Mouse (Mus musculus): ENCODE measurements at regions not wholly inside any gene's neighbourhood (a gene's known extent, or its start where the extent isn't known, plus 50 kb on each side); places are given as distances from the start of the nearest gene placed in this dataset.

DNA sequence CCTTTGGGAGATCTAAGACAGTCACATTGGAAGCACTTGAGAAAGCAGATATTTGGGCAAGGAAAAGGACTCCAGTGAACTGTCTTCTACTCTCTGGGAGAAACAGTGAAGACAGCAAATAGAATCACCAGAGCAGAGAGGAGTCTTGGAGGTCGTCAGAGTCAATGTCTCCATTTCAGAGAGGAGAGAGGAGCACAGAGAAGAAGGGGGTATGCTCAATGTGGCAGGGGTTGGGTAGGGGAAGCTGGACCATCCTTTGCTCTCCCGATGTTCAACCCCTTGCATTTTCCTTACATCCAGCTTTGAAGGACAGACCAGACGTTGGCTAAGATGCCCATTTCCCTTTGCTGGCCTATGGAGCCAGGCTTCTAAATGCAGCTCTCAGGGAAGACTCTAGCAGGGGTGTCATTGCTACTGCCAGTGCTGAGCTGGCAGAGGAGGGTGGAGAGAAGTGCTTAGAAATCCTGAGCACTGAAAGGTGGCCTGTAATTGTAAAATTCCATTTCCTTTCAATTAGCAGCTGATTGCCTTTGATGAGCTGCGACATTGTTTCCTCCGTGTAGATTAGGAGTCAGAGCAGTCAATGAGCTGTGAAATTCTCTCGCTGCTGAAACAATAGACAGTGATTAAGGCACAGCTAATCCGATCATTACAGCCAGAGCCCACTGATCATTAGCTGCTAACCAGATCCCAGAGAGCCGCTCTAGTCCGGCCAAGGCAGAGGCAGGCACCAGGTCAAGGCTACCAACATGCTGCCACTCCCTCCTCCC lies 449.7 kb downstream of the Insc start:
- 80% methylated on average over 9 of the region's 9 CpGs for WGBS (ENCODE audit: missing documents)
- no peak overlapping the region for H3K4me3 ChIP-seq (ENCODE audit: inconsistent target)
- H3K79me2 ChIP-seq (ENCODE audit: inconsistent target) = no peaks in the 10 kb centered on the region
- H3K27ac ChIP-seq = no peak overlapping the region
- H3K36me3 ChIP-seq (ENCODE audit: inconsistent target) = no peaks in the 10 kb centered on the region

DNA sequence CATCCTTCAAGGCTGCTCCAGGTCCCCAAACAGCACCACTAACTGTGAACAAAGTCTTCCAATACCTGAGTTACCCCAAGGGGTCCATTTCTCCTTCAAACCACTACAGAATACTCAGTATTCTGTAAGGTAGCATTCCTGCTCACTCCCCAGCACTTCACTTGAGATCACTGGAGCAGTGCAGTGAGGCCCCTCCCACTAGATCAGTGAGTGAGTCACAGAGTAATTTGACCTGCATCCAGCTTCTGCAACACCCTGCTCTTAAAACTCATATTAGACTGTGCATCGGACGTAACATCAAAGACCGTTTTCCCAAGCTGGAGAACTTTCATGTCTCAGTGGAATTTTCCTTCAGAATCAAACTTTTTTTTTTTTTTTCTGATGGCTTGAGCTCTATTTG lies 461.4 kb downstream of the Insc start:
- 86% methylated on average over 3 of the region's 3 CpGs for WGBS (ENCODE audit: missing documents)
- H3K4me3 ChIP-seq (ENCODE audit: inconsistent target) = no peak overlapping the region
- H3K27ac ChIP-seq = no peak overlapping the region
- H3K79me2 ChIP-seq (ENCODE audit: inconsistent target) = no peaks in the 10 kb centered on the region
- H3K36me3 ChIP-seq (ENCODE audit: inconsistent target) = no peaks in the 10 kb centered on the region

DNA sequence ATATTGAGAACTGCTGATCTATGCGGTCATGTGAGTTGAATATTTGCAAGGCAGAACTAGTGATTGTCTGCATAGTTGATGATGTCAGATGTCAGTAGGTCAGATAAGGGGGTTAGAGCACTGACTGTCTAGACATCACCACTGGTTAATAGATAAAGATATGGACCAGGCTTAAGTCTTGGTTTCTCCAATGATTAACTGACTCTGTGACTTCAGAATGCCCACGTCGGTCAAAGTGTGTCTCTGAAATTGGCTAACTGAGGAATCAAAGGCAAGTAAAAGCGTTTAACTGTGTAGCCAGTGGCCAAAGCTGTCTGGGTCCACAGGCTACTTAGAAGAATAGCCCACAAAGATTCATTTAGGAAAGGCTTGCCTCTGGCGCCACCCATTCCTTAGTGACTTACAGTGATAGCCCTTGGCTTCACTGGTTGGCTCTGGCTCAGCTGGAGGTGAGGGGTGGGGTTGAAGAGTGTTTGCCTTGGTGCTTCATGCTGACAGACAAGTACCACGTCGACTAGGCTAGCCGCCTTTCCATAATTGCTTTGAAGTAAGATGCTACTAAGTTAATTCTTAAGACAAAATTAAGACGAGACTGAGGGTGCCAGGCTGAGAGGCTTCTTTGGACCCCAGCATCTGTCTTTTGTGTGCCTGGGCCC lies 463.1 kb downstream of the Insc start:
- WGBS (ENCODE audit: missing documents) = 87% methylated on average over 9 of the region's 9 CpGs
- H3K36me3 ChIP-seq (ENCODE audit: inconsistent target) = no peaks in the 10 kb centered on the region
- no peaks in the 10 kb centered on the region for H3K79me2 ChIP-seq (ENCODE audit: inconsistent target)
- H3K27ac ChIP-seq = no peak overlapping the region
- H3K4me3 ChIP-seq (ENCODE audit: inconsistent target) = no peak overlapping the region

DNA sequence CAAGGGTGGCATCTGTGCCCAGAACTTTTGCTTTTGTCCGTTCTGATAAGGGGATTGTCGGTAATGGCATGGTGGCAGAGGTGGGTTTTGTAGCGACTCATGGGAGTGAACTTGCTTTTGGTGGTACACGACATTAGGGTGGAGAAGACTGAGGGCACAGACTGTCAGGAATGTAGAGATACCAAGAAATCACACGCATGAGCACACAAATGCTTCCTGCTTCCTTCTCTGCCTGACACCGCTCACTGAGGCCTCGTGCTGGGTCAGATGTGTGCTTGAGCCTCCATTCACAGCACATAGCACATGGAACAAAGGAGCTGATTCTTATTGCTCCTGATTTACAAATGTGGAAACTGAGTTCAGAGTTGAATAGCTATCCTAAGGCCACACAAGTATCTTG lies 465.3 kb downstream of the Insc start:
- Histone ChIP-seq H3K79me2 (ENCODE audit: inconsistent target) (no peaks in the 10 kb centered on the region), H3K4me3 (ENCODE audit: inconsistent target) (no peak overlapping the region), H3K36me3 (ENCODE audit: inconsistent target) (no peaks in the 10 kb centered on the region), H3K27ac (no peak overlapping the region)
- WGBS (ENCODE audit: missing documents) = 87% methylated on average over 7 of the region's 7 CpGs

DNA sequence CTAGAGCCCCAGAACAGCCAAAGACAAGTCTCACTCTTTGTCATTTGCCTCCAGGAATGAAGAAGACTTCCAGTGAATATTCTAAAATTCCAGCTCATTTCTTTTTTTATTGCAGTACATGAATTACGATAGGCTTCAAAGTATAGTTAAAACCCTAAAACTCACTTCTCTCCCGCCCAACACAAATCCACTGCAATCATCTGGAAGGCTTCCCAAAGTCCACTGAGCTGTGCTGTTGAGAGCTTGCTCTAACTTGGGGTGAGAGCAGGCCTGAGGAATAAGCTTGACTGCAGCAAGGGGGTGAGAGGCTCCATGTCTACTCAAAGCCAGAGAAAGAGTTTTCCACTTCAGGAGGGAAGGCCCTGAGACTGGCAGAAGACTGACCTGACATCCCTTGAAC lies 466.5 kb downstream of the Insc start:
- no peak overlapping the region for H3K4me3 ChIP-seq (ENCODE audit: inconsistent target)
- WGBS (ENCODE audit: missing documents) = 83% methylated on average over 2 of the region's 2 CpGs

DNA sequence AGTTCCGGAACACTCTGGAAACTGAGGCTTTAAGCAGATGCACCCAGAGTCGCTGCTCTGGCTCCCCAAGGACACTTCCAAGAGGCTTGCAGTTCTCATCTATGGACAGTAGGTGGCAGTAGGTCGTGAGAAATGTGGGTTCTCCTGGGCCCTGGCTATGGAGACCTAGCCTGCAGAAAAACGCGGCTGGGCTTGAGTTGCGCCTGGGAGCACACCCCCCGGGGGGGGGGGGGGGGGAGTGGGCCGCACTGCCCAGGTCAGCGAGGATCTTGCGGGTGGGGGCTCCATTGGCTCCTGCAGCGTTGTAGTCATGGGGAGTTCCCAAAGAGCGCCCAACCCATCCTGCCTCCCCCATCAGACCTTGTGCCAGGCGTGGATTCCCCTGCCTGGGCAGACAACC lies 473.3 kb downstream of the Insc start:
- no peak overlapping the region for H3K4me3 ChIP-seq (ENCODE audit: inconsistent target)
- no peaks in the 10 kb centered on the region for H3K36me3 ChIP-seq (ENCODE audit: inconsistent target)
- no peak overlapping the region for H3K27ac ChIP-seq
- H3K79me2 ChIP-seq (ENCODE audit: inconsistent target) = no peaks in the 10 kb centered on the region
- WGBS (ENCODE audit: missing documents) = 9% methylated on average over 10 of the region's 13 CpGs

More for the DNA sequence above, 466.5 kb downstream of the Insc start:
- H3K27ac ChIP-seq = no peak overlapping the region
- no peaks in the 10 kb centered on the region for H3K79me2 ChIP-seq (ENCODE audit: inconsistent target)
- no peaks in the 10 kb centered on the region for H3K36me3 ChIP-seq (ENCODE audit: inconsistent target)

DNA sequence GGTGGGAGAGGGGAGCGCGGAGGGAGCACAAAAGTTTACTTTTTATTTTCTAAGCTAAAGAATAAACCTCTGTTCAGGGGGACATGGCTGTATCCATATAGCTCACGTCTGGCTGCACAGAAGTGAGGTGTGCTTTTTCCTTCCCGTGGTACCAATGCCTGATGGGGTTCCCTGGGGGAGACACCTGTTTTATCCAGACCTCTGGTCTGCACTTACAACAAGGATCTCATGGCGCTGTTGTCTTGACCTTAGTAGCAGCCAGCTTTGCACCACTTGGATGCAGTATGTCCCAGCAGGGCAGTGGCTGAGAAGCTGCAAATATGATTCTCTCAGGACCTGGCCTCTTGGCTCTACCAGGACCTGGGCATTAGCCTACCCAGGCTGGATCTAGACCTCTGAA lies 473.8 kb downstream of the Insc start:
- WGBS (ENCODE audit: missing documents) = 49% methylated on average over 5 of the region's 5 CpGs
- no peak overlapping the region for H3K27ac ChIP-seq
- no peak overlapping the region for H3K4me3 ChIP-seq (ENCODE audit: inconsistent target)
- no peaks in the 10 kb centered on the region for H3K79me2 ChIP-seq (ENCODE audit: inconsistent target)
- H3K36me3 ChIP-seq (ENCODE audit: inconsistent target) = no peaks in the 10 kb centered on the region

DNA sequence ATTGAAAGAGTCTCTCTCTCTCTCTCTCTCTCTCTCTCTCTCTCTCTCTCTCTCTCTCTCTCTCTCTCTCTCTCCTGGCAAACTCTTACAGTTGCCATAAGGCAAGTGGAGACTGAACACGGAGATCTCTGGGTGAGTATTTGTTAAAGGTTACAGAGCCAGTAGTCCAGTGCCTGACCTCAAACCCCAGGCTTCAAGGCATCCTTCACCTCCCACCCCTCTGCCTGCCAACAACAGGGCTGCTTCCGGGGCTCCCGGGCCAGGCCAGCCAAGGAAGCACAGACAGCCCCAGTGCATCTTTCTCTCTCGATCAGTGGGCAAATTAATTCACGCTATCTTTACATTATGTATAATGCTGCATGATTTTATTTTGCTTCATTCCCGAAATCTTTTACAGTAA lies 474.2 kb downstream of the Insc start:
- no peak overlapping the region for H3K27ac ChIP-seq
- H3K79me2 ChIP-seq (ENCODE audit: inconsistent target) = no peaks in the 10 kb centered on the region
- no peak overlapping the region for H3K4me3 ChIP-seq (ENCODE audit: inconsistent target)
- H3K36me3 ChIP-seq (ENCODE audit: inconsistent target) = no peaks in the 10 kb centered on the region
- 85% methylated on average over 5 of the region's 6 CpGs for WGBS (ENCODE audit: missing documents)

DNA sequence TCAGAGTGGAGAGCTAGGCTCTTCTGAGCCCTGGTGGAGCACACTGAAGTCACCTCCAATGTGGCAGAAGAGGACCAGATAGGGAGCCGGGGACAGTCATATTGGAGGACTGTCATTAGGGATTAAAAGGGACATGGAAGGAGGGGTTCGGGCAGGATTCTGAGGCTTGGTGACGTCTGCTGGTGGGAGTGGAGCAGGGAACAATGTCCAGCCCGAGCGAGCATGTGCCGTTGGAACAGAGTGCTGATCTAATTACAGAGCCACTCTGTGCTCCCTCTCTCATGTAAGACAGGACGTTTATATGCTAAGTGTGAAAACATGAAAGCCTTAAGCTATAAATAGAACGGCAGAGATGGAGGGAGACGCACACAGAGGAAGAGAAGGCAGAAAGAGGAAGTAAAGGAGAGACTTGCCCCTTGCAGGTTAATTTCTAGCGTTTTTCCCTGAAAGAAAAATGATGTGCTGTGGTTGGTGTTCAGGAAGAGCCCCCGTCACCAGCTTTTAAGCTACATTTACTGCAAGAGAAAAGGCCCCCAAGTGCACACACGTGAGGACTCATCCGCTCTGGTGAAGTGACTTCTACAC lies 475.2 kb downstream of the Insc start:
- 14% methylated on average over 13 of the region's 13 CpGs for WGBS (ENCODE audit: missing documents)
- H3K27ac ChIP-seq = no peak overlapping the region
- no peaks in the 10 kb centered on the region for H3K36me3 ChIP-seq (ENCODE audit: inconsistent target)
- H3K4me3 ChIP-seq (ENCODE audit: inconsistent target) = no peak overlapping the region
- H3K79me2 ChIP-seq (ENCODE audit: inconsistent target) = no peaks in the 10 kb centered on the region

DNA sequence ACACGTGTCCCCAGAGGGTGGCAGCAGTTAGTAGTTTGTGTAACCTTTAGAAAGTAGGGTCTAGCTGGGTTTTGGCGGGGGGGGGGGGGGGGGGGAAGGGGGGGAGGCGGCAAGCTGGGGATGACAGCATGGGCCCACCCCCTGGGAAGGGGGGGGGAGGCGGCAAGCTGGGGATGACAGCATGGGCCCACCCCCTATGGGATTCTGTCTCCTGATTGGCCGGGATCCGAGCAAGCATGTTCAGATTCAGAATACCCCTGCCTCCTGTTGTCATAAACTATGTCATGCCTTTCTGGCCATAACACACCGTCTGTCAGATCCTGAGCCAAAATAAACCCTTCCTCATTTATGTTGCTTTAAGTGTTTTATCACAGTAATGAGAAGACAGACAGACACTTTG lies 479.1 kb downstream of the Insc start:
- Histone ChIP-seq H3K79me2 (ENCODE audit: inconsistent target) (no peaks in the 10 kb centered on the region), H3K27ac (no peak overlapping the region), H3K36me3 (ENCODE audit: inconsistent target) (no peaks in the 10 kb centered on the region), H3K4me3 (ENCODE audit: inconsistent target) (no peak overlapping the region)
- 62% methylated on average over 5 of the region's 7 CpGs for WGBS (ENCODE audit: missing documents)

DNA sequence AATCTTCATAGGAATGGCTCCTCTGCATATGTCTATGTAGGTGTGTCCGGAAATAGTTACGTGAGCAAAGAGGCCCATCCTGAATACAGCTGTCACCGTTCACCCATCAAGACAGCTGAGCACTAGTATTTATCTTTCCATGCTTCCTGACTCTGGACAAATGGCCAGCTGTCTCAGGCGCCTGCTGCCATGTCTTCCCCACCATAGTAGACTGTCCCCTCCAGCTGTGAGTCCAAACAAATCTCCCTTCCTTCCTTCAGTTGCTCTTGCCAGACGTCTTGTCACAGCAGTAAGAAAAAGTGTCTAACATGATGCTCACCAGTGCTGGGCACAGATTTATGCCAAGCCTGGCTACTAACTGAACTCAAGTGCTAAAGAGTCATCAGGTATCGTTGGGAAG lies 487.0 kb downstream of the Insc start:
- no peaks in the 10 kb centered on the region for H3K36me3 ChIP-seq (ENCODE audit: inconsistent target)
- H3K79me2 ChIP-seq (ENCODE audit: inconsistent target) = no peaks in the 10 kb centered on the region
- no peak overlapping the region for H3K27ac ChIP-seq
- H3K4me3 ChIP-seq (ENCODE audit: inconsistent target) = no peak overlapping the region
- WGBS (ENCODE audit: missing documents) = 87% methylated on average over 6 of the region's 6 CpGs

DNA sequence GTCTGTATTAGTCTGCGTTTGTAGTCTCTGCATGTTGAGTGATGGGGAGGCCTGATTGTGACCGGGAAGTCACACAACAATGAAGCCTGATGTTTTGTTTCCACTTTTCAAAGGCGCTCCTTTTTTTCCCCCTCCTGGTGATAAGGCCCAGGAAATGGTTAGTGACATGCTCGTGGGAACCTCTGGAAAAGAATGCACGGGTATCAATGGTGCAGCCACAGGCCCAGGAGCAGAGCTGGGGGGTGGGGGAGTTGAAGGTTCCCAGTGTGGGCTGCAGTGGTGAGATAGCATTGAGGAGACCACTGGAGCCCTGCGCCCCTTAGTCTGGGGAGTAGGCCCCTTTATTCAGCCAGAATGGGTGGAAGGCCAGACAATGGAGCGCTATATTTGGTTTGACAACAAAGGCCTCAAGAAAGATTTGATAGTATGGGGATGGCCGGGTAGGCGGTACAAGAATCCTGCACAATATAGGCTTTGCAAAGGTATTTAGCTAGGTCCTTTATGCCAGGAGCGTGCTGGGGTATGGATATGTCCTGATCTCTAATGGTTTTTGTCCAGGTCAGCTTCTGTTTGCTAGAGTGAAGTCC lies 490.4 kb downstream of the Insc start:
- 87% methylated on average over 10 of the region's 10 CpGs for WGBS (ENCODE audit: missing documents)
- H3K36me3 ChIP-seq (ENCODE audit: inconsistent target) = no peaks in the 10 kb centered on the region
- no peak overlapping the region for H3K27ac ChIP-seq
- no peaks in the 10 kb centered on the region for H3K79me2 ChIP-seq (ENCODE audit: inconsistent target)
- H3K4me3 ChIP-seq (ENCODE audit: inconsistent target) = no peak overlapping the region

DNA sequence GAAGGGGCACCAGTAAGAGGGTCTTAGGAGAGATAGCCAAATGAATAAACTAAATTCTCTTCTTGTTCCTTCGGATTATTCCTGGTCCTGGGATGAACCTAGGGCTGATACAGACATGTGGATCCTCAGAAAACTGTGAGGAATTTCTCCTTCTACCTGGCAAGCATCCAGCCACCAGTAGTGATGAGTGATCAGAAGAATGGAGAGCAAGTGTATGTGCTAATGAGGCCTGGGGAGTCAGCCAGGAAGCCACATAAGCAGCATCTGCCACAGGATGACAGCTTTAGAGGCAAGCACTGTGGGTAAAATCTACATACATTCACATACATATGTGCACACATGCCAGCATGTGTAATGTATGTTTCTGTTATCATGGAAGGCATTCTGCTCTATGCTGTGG lies 493.6 kb downstream of the Insc start:
- Histone ChIP-seq H3K4me3 (ENCODE audit: inconsistent target) (no peak overlapping the region), H3K79me2 (ENCODE audit: inconsistent target) (no peaks in the 10 kb centered on the region), H3K36me3 (ENCODE audit: inconsistent target) (no peaks in the 10 kb centered on the region), H3K27ac (no peak overlapping the region)
- WGBS (ENCODE audit: missing documents) = 100% methylated on average over 1 of the region's 1 CpGs

DNA sequence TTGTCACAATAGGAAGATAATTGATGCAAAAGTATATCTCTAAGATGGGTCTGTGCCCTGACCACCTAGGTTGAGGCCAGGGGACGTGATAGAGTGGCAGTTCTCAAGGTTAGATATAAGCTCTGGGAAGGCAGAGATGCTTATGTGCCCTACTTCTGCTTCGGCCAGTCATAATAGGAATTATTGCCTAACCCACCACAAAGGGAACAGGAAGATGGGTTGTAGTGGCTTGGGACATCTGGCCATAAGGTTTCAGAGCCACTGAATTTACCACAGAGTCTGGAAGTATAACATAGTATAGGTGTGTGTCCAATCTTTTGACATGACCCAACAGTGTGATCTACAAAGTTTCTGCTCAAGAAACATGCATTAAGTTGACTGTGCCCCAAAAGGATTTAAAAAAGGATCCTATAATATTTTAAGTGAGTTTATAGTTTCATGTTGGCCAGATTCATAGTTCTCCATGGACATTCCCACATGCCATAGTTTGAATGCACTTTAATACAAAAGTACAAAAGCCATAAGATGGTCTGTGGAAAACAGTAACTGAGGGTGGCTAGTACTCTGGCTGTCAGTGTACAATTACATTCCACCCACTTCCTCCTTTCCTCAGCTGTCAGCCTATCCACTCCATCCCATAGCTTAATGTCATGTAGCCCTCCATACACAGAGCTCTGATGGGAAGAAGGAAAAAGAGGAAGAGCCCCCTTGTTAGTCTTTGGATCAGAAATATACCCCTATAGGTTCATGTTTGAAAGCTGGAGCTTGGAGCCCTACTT lies 508.3 kb downstream of the Insc start:
- 7% methylated on average over 2 of the region's 2 CpGs for WGBS (ENCODE audit: missing documents)
- Histone ChIP-seq H3K4me3 (ENCODE audit: inconsistent target) (no peak overlapping the region), H3K27ac (no peak overlapping the region), H3K79me2 (ENCODE audit: inconsistent target) (no peaks in the 10 kb centered on the region), H3K36me3 (ENCODE audit: inconsistent target) (no peaks in the 10 kb centered on the region)

All from macrophage (primary cell).